Mouse (Mus musculus) layer of hippocampus, adult 18-20 months (tissue): ENCODE results near the gene Git2. TPM values are rescaled to one million over a fixed set of nuclear protein-coding genes. Genes with fewer than 3 reads are reported as not detected.

Experiments
- DNase-seq, 2 experiments: peaks; one replicate each; pipeline ENCODE4 v3.0.0; 2022; ENCODE audit warnings: low spot score in 2 of 2
- total RNA-seq, 2 experiments: library from RNA; stranded (reverse); gene quantifications; 2 replicates each; pipeline ENCODE4 v1.2.3; 2021

The Git2 gene
- total RNA-seq, 2 experiments from 2014 or later, result 44.5 to 45.6 TPM

DNA sequence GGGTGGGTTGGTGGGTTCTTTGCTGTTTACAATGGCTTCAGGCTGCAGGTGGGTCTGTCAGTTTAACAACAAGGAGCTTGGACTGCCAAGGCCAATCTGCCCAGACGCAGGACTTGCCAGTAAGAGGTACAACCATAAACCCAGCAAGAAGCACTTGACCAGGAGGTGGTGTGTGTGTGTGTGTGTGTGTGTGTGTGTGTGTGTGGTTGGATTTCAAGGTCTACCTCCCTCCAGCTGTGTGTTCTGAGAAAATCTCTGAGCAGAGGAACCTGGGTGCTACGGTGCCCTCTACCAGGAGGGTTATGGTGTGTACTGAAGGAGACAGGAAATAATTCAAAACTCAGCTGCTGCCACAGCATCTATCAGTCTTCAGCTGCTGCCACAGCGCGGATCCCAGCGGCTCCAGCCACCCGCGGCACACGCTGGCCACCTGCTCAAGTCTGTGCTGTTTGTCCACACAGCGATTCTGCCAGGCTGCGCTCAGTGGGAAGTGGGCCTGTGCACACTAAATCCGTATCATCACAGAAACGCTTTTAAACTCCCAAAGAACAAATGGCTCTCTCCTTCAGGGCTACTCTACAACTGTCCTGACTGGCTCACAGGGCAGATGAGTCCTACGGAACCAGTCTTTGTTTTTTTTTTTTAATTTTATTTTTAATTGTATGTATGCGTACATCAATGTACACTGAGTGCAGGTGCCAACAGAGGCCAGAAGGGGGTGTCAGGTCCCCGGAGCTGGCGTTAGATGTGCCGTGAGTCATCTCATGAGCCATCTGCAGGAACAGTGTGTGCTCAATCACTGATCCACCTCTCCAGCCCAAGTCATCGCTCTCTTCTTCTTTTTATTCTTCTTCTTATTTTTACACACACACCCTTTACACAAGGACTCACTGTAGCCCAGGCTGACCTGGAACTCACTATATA is 10.2 kb downstream of the Git2 start:
- no peak for DNase-seq

- no peak for DNase-seq
Observed at GRCm38 (mm10) chr5:114761980-114762379, 13.3 kb downstream of the Git2 start.

DNA sequence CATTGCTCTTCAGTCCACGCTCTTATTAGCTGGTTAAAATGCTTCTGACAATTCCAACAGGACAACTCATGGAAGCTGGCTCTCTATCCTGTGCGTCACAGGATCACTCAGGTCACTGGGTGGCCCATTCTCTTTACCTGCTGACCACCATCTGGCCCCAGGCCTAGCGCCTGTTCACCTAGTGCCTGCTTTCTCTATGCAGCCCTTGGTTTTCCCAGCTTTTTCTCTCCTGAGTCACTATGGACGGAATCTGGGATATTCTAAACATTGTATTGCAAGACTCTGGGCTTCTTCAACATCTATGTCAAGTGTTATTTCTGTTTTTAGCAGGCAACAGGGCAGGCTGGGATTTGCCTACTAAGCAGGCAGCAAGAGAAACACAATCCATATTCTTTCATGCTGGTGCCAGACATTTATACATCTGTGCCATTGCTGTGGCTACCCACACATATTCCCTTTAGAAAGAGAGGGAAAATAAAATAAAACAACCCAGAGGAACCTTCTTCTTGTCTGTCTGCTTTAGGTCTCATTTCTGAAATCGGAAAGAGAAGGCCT is 15.7 kb downstream of the Git2 start:
- DNase-seq, result no peak

GRCm38 (mm10) chr5:114753384-114753783 is 21.9 kb downstream of the Git2 start:
- peak in 1 of 2 experiments; percentile 65 for DNase-seq

DNA sequence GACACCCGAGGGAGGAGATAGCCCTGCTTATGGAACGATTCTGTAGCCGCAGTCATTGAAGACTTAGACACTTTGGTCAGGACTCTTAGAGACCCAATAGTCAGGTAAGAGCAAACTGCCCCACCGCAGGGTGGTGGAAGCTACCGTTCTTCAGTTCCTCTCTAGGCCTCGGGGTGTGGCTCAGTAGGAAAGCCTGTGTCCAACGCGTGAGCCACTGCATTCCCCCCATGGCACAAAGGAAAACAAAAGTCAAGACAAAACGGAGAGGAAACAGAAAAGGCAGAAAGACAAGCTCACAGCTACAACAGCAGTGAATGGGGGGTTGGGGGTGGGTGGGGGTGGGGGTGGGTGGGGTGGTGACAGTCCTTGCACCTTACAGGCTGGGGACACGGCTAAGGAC is 22.9 kb downstream of the Git2 start:
- no peak for DNase-seq

DNA sequence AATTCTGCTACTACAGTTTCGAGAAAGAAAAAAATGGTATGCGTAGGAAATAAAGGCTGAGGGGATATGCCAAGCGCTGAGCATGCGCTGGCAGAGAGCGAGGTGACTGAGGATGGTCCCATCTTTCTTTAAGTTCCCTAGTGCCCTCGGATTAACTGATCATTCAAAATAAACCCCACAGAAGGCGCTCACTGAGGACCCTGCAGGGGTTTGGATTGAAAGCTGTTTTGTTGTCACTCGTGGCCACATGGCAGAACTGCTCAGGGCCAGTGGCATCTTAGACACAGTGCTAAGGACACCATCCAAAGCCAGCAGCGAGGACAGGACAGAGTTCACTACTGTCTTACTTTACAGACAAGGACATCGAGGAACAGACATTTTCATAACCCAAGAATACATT is 25.0 kb downstream of the Git2 start:
- DNase-seq, result no peak

GRCm38 (mm10) chr5:114747521-114747920 is 27.8 kb downstream of the Git2 start:
- no peak for DNase-seq

- DNase-seq, result no peak
Observed at GRCm38 (mm10) chr5:114746886-114747285, 28.4 kb downstream of the Git2 start.

DNA sequence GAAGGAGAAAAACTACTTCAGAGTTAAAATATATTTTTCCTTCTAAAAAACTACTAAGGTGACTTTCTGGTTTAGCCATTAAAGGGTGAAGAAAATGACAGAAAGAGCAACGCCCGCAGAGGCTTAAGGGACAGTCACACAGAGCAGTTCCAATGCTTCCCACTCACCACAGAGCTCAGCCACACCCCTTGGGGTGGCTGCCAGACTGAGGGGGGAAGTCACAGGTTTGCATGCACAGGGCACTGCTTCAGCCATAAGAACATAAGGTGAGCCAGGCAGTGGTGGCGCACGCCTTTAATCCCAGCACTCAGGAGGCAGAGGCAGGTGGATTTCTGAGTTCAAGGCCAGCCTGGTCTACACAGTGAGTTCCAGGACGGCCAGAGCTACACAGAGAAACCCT is 29.7 kb downstream of the Git2 start:
- no peak for DNase-seq

- no peak for DNase-seq
Observed at GRCm38 (mm10) chr5:114743697-114744090, 31.6 kb downstream of the Git2 start.

DNA sequence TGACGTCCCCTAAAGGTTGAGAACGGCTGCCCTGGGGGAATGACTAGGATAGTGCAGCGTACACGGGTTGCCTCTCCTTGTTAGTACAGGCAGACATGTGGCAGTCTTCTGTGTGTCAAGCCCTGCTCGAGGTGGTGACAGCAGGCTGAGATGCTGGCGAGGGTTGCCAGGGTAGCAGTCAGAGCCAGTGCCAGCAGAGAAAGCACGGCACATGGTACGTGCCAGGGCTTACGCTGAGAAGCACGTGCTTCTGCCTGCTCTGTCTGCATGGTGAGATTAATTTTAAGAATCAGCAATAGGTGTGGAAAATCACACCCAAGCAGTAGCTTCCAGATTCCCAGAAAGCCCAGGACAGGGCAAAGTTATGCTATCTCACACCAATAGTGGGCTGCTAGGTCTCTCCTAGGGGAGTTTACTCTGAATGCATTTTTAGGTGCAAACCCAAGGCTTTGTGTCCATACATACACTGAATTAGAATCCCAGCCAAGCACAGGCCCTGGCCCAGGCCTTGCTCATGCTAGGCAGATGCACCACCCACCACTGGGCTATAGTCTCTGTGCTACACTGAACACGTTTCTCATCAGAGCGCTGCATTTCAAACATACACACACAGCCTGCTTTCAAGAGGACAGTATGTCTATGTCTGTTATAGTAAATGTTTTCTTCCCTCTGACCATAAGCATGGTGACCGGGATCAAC is 32.2 kb downstream of the Git2 start:
- peak; percentile 66 to 84 for DNase-seq

GRCm38 (mm10) chr5:114742572-114742971 is 32.7 kb downstream of the Git2 start:
- no peak for DNase-seq

DNA sequence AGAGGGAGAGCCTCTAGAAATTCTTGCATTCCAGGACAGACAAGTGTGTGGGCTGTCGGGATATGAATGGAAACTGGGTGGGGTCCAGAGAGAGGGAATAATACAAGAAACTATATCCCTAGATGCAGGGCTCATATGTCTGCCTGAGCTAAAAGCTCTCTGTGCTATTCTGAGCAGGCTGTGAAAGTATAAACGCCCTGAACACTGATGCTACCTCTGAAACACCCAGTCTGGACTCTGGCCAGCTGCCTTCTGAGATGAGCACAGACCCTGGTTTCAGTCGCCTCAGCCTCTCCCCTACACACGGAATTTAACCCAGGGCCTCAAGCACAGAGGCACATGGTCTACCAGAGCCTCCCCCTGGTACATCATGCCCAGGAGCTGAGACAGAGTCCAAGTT is 34.7 kb downstream of the Git2 start:
- DNase-seq, result no peak

DNA sequence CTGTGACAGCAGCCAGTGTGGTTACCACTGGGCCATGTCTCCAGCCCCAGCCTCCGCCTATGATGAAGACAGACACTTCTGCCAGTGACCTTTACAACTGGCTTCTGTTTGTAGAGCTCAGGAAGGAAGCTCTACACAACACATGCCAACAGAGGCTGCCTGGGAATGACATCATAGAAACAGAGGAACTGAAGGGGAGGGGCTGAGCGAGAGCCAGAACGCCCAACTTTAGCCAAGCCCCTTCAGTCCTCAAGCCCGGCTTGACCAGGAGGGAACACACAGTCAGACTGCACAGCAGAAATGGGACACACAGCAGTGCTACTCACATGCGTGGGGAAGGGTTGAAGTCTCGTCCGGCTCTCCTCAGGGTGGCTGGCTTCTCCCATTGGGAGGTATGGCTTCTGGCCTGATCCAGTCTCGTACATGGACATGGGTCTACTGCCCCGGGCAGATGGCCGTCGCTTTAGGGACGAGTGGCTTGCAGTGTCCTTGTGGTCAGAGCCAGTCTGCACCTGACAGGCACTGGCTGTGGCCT is 36.5 kb downstream of the Git2 start:
- DNase-seq, result no peak

DNA sequence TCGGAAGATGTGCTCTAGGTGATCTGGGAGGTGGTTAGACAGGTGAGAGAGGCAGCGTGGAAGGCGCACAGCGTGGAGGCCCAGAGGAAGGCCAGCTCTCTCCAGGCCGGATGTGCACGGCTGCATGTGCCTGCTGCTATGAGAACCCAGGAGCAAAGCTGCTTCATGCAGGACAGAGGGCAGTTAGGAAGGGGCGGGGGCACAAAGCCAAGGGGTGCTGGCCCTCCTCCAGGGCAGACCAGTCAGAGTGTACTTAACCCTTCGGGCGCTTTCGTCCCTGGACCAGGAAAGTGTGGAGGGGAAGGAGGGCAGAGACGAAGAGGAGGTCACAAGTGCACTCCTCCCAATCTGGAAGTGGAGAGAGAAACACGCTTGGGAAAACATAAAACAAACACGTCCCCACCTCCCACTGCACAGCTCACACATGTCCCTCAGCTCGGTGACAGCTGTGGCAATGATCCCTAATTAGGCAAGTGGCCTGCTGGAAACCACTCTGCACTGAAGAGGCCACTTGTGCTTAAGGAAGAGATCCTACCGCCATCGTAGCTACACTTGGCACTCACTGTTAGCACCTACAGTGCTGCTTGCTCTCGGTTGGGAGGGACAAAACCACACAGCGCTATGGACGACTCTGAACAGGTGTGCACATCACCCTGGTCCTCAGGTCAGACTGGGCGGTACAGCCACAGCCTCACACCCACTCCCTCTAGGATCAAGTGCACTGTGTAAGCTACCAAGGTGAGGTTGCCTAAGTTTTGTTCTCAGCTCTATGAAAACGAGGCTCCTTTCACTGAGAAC is 38.0 kb downstream of the Git2 start:
- no peak for DNase-seq

DNA sequence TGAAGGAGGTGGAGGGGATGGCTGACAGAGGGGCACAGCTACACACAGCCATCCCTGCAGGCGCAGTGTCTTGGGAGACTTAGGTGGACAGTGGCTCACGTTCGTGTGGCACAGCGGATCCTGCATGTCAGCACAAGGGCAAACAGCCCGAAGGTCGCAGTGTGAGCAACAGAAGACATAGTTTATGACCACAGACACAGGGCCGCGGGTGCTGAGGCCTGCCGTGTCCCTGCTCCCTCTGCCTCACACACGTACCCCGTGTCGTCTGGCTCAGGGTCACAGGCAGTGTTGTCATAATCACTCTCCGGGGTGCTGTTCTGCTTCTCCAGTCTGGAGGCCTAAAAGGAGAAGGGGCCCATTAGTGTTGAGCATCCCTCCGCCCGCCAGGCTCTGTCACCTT is 41.7 kb downstream of the Git2 start:
- DNase-seq, result no peak

- no peak for DNase-seq
Observed at GRCm38 (mm10) chr5:114731969-114732368, 43.3 kb downstream of the Git2 start.

DNA sequence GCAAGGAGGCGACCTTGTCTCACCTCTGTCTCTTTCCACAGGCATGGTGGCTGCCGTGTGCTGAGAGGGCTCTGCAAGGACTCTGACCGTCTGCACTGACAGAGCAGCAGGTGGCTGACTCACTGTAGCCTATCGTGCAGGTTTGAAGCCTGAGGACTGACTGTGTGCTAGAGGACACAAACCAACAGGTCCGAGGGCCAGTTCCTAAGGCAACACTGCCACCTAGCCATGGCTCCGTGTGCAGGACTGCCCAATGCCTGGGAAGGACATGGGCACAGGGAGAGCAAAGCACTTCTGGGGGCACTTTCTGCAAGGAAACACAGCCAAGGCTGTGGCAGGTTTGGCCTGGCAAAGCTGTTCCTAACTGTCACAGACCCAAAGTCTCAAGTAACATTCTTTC is 43.8 kb downstream of the Git2 start:
- no peak for DNase-seq

DNA sequence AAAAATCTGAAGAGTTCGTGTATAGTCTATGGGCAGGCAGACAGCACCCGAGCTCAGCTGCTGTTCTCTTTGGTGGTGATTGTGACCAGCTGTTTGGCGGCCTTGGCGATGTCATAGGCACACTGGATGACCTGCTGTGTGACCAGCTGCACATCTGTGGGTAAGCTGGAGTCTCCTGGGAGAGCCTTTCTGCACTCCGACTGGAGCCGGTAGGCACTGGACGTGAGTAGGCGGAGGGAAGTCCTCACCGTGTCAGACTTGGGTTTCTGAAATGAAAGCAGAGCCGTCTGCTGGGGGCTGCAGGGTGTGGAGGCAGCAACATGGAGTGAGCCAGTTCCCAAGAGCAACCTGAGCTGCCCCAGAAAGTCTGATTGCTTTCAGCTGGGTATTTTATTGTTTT is 45.2 kb downstream of the Git2 start:
- DNase-seq, result no peak

DNA sequence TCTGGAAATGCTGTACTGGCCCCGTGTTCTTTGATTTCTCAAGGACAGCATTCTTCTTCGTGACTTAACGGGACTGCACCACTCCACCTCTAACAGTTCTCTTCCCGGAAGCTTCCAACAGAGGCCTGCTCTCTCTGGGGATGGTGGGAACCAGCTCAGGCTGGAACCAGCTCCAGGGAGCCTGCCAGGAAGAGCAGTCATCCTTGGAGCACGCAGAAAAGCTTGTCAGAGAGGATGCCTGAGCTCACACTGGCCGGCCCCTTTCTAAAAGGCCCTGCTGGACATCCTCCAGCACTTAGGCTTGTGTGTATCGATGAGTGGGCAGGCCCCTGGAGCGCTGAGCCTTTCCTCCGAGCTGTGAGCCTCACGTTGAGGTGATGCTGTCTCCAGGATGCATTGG is 47.2 kb downstream of the Git2 start:
- no peak for DNase-seq

DNA sequence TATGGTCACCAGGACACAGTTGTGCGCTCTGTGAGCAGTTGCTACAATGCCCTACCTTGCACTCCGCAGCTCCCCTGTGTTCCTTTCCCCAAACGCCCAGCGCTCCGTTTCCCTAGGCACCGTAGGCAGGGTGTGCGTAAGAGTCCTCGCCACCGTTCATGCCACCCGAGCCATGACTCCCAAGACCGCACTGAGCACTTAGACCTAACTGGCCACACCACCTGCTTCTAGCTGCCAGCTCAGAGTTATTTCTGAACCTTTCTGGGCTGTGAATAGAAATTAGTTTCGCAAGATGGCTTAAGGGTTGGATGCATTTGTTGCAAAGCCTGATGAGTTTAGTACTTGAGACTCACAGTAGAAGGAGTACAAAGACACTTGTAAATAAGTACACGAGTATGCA is 52.5 kb downstream of the Git2 start:
- no peak for DNase-seq
